Mouse (Mus musculus) embryonic fibroblast, embryonic 13.5 days (primary cell): Measurements from ENCODE around the gene Lin7c.

ENCODE experiments used
- CTCF ChIP-seq: IDR thresholded peaks from 2 replicates; pipeline ENCODE4 v1.5.1; 2011; ENCODE audit warnings: mild to moderate bottlenecking, control low read depth, low read length, moderate library complexity, borderline replicate concordance; ENCODE audit not compliant: insufficient read depth
- POLR2A ChIP-seq: IDR thresholded peaks from 2 replicates; pipeline ENCODE4 v1.6.1; 2011; ENCODE audit warnings: low read depth, mild to moderate bottlenecking, control low read depth, low read length, moderate library complexity

DNA sequence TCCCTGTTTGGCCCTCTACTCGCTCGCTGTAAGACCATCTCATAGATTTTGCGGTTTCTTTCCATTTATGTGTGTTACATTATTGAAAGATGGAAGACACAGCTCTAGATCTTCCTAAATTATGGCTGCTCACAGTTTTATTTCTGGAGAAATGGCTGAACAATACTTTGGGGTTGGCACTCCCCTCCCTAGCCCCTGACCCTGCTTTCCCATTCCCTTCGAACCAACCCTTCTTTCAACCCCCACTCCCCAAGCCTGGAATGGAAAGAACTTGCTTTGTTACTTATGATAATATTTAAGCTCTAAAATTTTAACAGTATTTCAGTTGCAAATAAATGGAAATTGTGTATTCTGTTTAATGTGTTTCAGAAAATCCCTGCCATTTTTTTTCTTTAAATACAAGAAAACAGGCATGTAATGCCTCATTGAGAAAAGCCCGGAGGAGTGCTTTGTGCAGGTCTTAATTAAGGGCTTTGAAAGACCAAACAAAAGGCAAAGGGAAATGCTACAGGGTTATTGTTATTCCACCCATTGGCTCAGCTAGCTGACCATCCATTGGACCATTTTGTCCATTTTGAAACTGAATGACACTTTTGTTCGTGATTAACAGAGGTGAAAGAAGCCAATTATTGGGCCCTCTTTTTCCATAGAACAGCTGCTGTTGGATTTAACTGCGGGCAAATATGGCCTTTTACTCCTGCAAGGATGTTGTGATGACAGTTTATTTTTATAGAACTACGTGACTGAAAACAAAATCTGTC is 52.3 kb downstream of the Lin7c start:
- TF ChIP-seq CTCF: no peak
- TF ChIP-seq POLR2A: no peak
